Mouse (Mus musculus) brain, embryonic 14.5 days (tissue): ENCODE results near the gene Sgms2.

Experiments used
- CTCF ChIP-seq: fragments of 200-500 bp; IDR thresholded peaks from 2 replicates; pipeline ENCODE4 v1.5.1; 2012; ENCODE audit warnings: inconsistent platforms, mild to moderate bottlenecking, moderate library complexity, borderline replicate concordance; ENCODE audit not compliant: insufficient read depth, insufficient read length; ENCODE audit errors: extremely low read depth
- POLR2A ChIP-seq: fragments of 200-500 bp; IDR thresholded peaks from 2 replicates; pipeline ENCODE4 v1.6.1; 2012; ENCODE audit warnings: mild to moderate bottlenecking, inconsistent platforms, borderline replicate concordance; ENCODE audit not compliant: poor library complexity, insufficient read depth, insufficient read length, severe bottlenecking; ENCODE audit errors: extremely low read depth

DNA sequence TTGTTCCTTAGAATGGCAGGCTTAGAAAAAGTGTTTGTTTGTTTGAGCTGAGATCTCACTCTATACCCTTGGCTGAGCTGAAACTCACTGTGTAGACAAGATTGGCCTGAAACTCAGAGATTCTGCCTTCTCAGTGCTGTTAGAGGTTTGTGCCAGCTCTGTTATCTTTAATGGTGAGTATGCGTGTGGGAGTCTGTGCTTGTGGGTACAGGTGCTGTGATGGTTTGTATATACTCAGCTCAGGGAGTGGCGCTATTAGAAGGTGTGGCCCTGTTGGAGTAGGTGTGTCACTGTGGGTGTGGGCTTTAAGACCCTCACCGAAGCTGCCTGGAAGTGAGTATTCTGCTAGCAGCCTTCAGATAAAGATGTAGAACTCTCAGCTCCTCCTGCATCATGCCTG lies 34.0 kb upstream of the Sgms2 start:
- TF ChIP-seq CTCF (no peak), POLR2A (no peak)
